Mouse (Mus musculus): ENCODE results near the gene Sdc1. TPM values are rescaled to one million over a fixed set of nuclear protein-coding genes. Genes with fewer than 3 reads are reported as not detected.

Sdc1 gene
- polyA plus RNA-seq, 1 experiment from 2014 or later: 46.4 TPM

GRCm38 (mm10) chr12:8804934-8805722, 34.0 kb downstream of the Sdc1 start:
- no peaks in the 10 kb centered on the region for H3K36me3 ChIP-seq
- no peak overlapping the region for H3K27ac ChIP-seq (ENCODE audit: poor library complexity, severe bottlenecking)
- H3K9ac ChIP-seq: no peak overlapping the region
- no peaks in the 10 kb centered on the region for H3K4me1 ChIP-seq (replicated peaks)
- ATAC-seq (ENCODE audit: insufficient number of reproducible peaks, low FRiP score): no peak
- WGBS: 66% methylated on average over 7 of the region's 7 CpGs
- no peaks in the 10 kb centered on the region for H3K27me3 ChIP-seq (replicated peaks)
- no peak overlapping the region for H3K4me3 ChIP-seq
- no peak overlapping the region for H3K4me2 ChIP-seq
- H3K9me3 ChIP-seq (replicated peaks): 0 out of 2 replicates have a peak, but pooled peaks cover 3% of the 10 kb centered on the region

GRCm38 (mm10) chr12:8809086-8809485, 38.0 kb downstream of the Sdc1 start:
- ATAC-seq (ENCODE audit: insufficient number of reproducible peaks, low FRiP score): no peak
- Histone ChIP-seq H3K36me3 (no peaks in the 10 kb centered on the region), H3K27ac (ENCODE audit: poor library complexity, severe bottlenecking) (no peak overlapping the region), H3K4me2 (no peak overlapping the region), H3K9me3 (replicated peaks) (0 out of 2 replicates have a peak, but pooled peaks cover 3% of the 10 kb centered on the region), H3K27me3 (replicated peaks) (no peaks in the 10 kb centered on the region), H3K4me3 (no peak overlapping the region), H3K9ac (no peak overlapping the region), H3K4me1 (replicated peaks) (peaks cover 5% of the 10 kb centered on the region; the same call in 1 of the 2 replicates)
- WGBS: 54% methylated on average over 2 of the region's 2 CpGs

GRCm38 (mm10) chr12:8809626-8810025, 38.5 kb downstream of the Sdc1 start:
- Histone ChIP-seq H3K4me3 (no peak overlapping the region), H3K27me3 (replicated peaks) (no peaks in the 10 kb centered on the region), H3K9me3 (replicated peaks) (0 out of 2 replicates have a peak, but pooled peaks cover 3% of the 10 kb centered on the region), H3K4me1 (replicated peaks) (peaks cover 11% of the 10 kb centered on the region), H3K27ac (ENCODE audit: poor library complexity, severe bottlenecking) (no peak overlapping the region), H3K4me2 (no peak overlapping the region), H3K9ac (no peak overlapping the region), H3K36me3 (no peaks in the 10 kb centered on the region)
- no peak for ATAC-seq (ENCODE audit: insufficient number of reproducible peaks, low FRiP score)
- WGBS: 75% methylated on average over 6 of the region's 6 CpGs

GRCm38 (mm10) chr12:8810966-8811365, 39.8 kb downstream of the Sdc1 start:
- H3K36me3 ChIP-seq: no peaks in the 10 kb centered on the region
- H3K4me3 ChIP-seq: no peak overlapping the region
- 0 out of 2 replicates have a peak, but pooled peaks cover 3% of the 10 kb centered on the region for H3K9me3 ChIP-seq (replicated peaks)
- H3K9ac ChIP-seq: no peak overlapping the region
- H3K4me1 ChIP-seq (replicated peaks): peaks cover 13% of the 10 kb centered on the region
- 0 out of 2 replicates have a peak, but pooled peaks cover 1% of the 10 kb centered on the region for H3K27me3 ChIP-seq (replicated peaks)
- no peak for ATAC-seq (ENCODE audit: insufficient number of reproducible peaks, low FRiP score)
- WGBS: 49% methylated on average over 2 of the region's 2 CpGs
- no peak overlapping the region for H3K27ac ChIP-seq (ENCODE audit: poor library complexity, severe bottlenecking)
- no peak overlapping the region for H3K4me2 ChIP-seq

- no peak overlapping the region for H3K27ac ChIP-seq (ENCODE audit: poor library complexity, severe bottlenecking)
- 0 out of 2 replicates have a peak, but pooled peaks have one; percentile 41 for ATAC-seq (ENCODE audit: insufficient number of reproducible peaks, low FRiP score)
These were observed 40.3 kb downstream of the Sdc1 start for GRCm38 (mm10) chr12:8811441-8811871.

GRCm38 (mm10) chr12:8811894-8812560, 40.9 kb downstream of the Sdc1 start:
- peaks cover 7% of the 10 kb centered on the region; the same call in 1 of the 2 replicates for H3K27me3 ChIP-seq (replicated peaks)
- no peaks in the 10 kb centered on the region for H3K36me3 ChIP-seq
- no peak overlapping the region for H3K4me3 ChIP-seq
- H3K9me3 ChIP-seq (replicated peaks): no peaks in the 10 kb centered on the region
- no peak for ATAC-seq (ENCODE audit: insufficient number of reproducible peaks, low FRiP score)
- no peak overlapping the region for H3K9ac ChIP-seq
- H3K4me1 ChIP-seq (replicated peaks): peaks cover 13% of the 10 kb centered on the region
- 84% methylated on average over 5 of the region's 5 CpGs for WGBS
- no peak overlapping the region for H3K4me2 ChIP-seq
- no peak overlapping the region for H3K27ac ChIP-seq (ENCODE audit: poor library complexity, severe bottlenecking)

More at GRCm38 (mm10) chr12:8811441-8811871, 40.3 kb downstream of the Sdc1 start:
- Histone ChIP-seq H3K27me3 (replicated peaks) (peaks cover 6% of the 10 kb centered on the region; the same call in 1 of the 2 replicates), H3K4me2 (no peak overlapping the region), H3K4me3 (no peak overlapping the region), H3K4me1 (replicated peaks) (peaks cover 13% of the 10 kb centered on the region), H3K36me3 (no peaks in the 10 kb centered on the region), H3K9ac (no peak overlapping the region), H3K9me3 (replicated peaks) (0 out of 2 replicates have a peak, but pooled peaks cover 3% of the 10 kb centered on the region)
- 74% methylated on average over 6 of the region's 6 CpGs for WGBS

GRCm38 (mm10) chr12:8817467-8818232, 46.5 kb downstream of the Sdc1 start:
- Histone ChIP-seq H3K9ac (no peak overlapping the region), H3K27ac (ENCODE audit: poor library complexity, severe bottlenecking) (no peak overlapping the region), H3K4me2 (peak overlapping the region; percentile 17; the same call in 1 of the 2 replicates), H3K27me3 (replicated peaks) (peaks cover 14% of the 10 kb centered on the region; the same call in 1 of the 2 replicates), H3K4me1 (replicated peaks) (peaks cover 17% of the 10 kb centered on the region), H3K9me3 (replicated peaks) (no peaks in the 10 kb centered on the region), H3K36me3 (no peaks in the 10 kb centered on the region), H3K4me3 (no peak overlapping the region)
- ATAC-seq (ENCODE audit: insufficient number of reproducible peaks, low FRiP score): peak; percentile 55
- 27% methylated on average over 13 of the region's 13 CpGs for WGBS

GRCm38 (mm10) chr12:8818233-8818672, 47.1 kb downstream of the Sdc1 start:
- 40% methylated on average over 3 of the region's 3 CpGs for WGBS
- ATAC-seq (ENCODE audit: insufficient number of reproducible peaks, low FRiP score): no peak
- H3K4me2 ChIP-seq: peak overlapping the region; percentile 17; the same call in 1 of the 2 replicates

GRCm38 (mm10) chr12:8824995-8825703, 54.0 kb downstream of the Sdc1 start:
- ATAC-seq (ENCODE audit: insufficient number of reproducible peaks, low FRiP score): no peak
- Histone ChIP-seq H3K9ac (no peak overlapping the region), H3K27ac (ENCODE audit: poor library complexity, severe bottlenecking) (no peak overlapping the region), H3K4me3 (no peak overlapping the region), H3K36me3 (no peaks in the 10 kb centered on the region), H3K9me3 (replicated peaks) (no peaks in the 10 kb centered on the region), H3K27me3 (replicated peaks) (0 out of 2 replicates have a peak, but pooled peaks cover 3% of the 10 kb centered on the region), H3K4me1 (replicated peaks) (no peaks in the 10 kb centered on the region), H3K4me2 (no peak overlapping the region)
- 71% methylated on average over 7 of the region's 7 CpGs for WGBS

More at GRCm38 (mm10) chr12:8818233-8818672, 47.1 kb downstream of the Sdc1 start:
- Histone ChIP-seq H3K27me3 (replicated peaks) (peaks cover 14% of the 10 kb centered on the region; the same call in 1 of the 2 replicates), H3K4me3 (no peak overlapping the region), H3K9me3 (replicated peaks) (no peaks in the 10 kb centered on the region), H3K27ac (ENCODE audit: poor library complexity, severe bottlenecking) (no peak overlapping the region), H3K9ac (no peak overlapping the region), H3K4me1 (replicated peaks) (peaks cover 17% of the 10 kb centered on the region), H3K36me3 (no peaks in the 10 kb centered on the region)

- ATAC-seq (ENCODE audit: insufficient number of reproducible peaks, low FRiP score): no peak
- WGBS: 83% methylated on average over 9 of the region's 9 CpGs
- H3K9me3 ChIP-seq (replicated peaks): no peaks in the 10 kb centered on the region
- H3K4me1 ChIP-seq (replicated peaks): no peaks in the 10 kb centered on the region
- no peaks in the 10 kb centered on the region for H3K36me3 ChIP-seq
- no peak overlapping the region for H3K4me3 ChIP-seq
- H3K27me3 ChIP-seq (replicated peaks): 0 out of 2 replicates have a peak, but pooled peaks cover 3% of the 10 kb centered on the region
- H3K27ac ChIP-seq (ENCODE audit: poor library complexity, severe bottlenecking): no peak overlapping the region
- no peak overlapping the region for H3K9ac ChIP-seq
- no peak overlapping the region for H3K4me2 ChIP-seq
These were observed 56.0 kb downstream of the Sdc1 start for GRCm38 (mm10) chr12:8827014-8827715.
